Mouse (Mus musculus) hindbrain, embryonic 14.5 days (tissue): Measurements from ENCODE around the gene Cdca4. TPM values are rescaled to one million over a fixed set of nuclear protein-coding genes. Genes with fewer than 3 reads are reported as not detected.

Experiments used
- ATAC-seq: fragments of 200-750 bp; cut with Nextera tagmentation; 2 replicates; pipeline ENCODE4 v1.8.0; 2017; ENCODE audit warnings: moderate number of reproducible peaks, mild to moderate bottlenecking, moderate TSS enrichment, moderate library complexity; ENCODE audit not compliant: low FRiP score
- DNase-seq: peaks from one replicate; pipeline ENCODE4 v3.0.0-alpha.2; 2015; ENCODE audit warnings: low spot score
- H3K27ac ChIP-seq: fragments of 300-500 bp; sonication (generic); 2 replicates; pipeline ENCODE4 v1.5.1; 2014; ENCODE audit warnings: mild to moderate bottlenecking, moderate library complexity
- H3K27me3 ChIP-seq: fragments of 300-500 bp; sonication (generic); 2 replicates; pipeline ENCODE4 v1.6.1; 2014; ENCODE audit warnings: mild to moderate bottlenecking, low read length, mixed read lengths; ENCODE audit not compliant: control insufficient read depth, insufficient read depth
- H3K36me3 ChIP-seq: fragments of 300-500 bp; sonication (generic); replicated peaks from 2 replicates; pipeline ENCODE4 v1.6.1; 2014; ENCODE audit not compliant: control insufficient read depth, insufficient read depth
- H3K4me1 ChIP-seq: fragments of 300-500 bp; sonication (generic); replicated peaks from 2 replicates; pipeline ENCODE4 v1.6.1; 2014; ENCODE audit warnings: antibody characterized with exemption, low read length, mixed read lengths; ENCODE audit not compliant: control insufficient read depth, insufficient read depth
- H3K4me2 ChIP-seq: fragments of 300-500 bp; sonication (generic); replicated peaks from 2 replicates; pipeline ENCODE4 v1.6.1; 2014; ENCODE audit warnings: mild to moderate bottlenecking, moderate library complexity
- H3K4me3 ChIP-seq: fragments of 300-500 bp; sonication (generic); replicated peaks from 2 replicates; pipeline ENCODE4 v1.5.1; 2014; ENCODE audit warnings: mild to moderate bottlenecking, low read length
- H3K9ac ChIP-seq: fragments of 300-500 bp; sonication (generic); 2 replicates; pipeline ENCODE4 v1.6.1; 2014
- H3K9me3 ChIP-seq: fragments of 300-500 bp; sonication (generic); 2 replicates; pipeline ENCODE4 v1.6.1; 2016; ENCODE audit warnings: low read length; ENCODE audit not compliant: control insufficient read depth
- WGBS: fragments of 180-500 bp; shearing (Covaris S2); extraction: QIAGEN DNeasy Blood & Tissue Kit; methylation state at CpG from one replicate; pipeline ENCODE4 v1.1.7; 2014; 5-methylcytosine and 5-hydroxymethylcytosine counted together
- polyA plus RNA-seq: library from polyadenylated mRNA; unstranded; fragments of >200 nt; fragmentation: Nextera tagmentation; extraction: Ambion mirVana; gene quantifications from 2 replicates; pipeline ENCODE4 v1.2.1, GENCODE M21; 2014

Gene Cdca4
- polyA plus RNA-seq, 1 experiment from 2014 or later: 39.1 TPM

GRCm38 (mm10) chr12:112830570-112830969 lies 1.3 kb upstream of the Cdca4 start:
- Histone ChIP-seq H3K27ac (0 out of 2 replicates have a peak overlapping the region, but pooled peaks have one; percentile 73), H3K4me3 (peak overlapping the region; percentile 64), H3K9me3 (no peaks in the 10 kb centered on the region), H3K4me1 (peaks cover 37% of the 10 kb centered on the region), H3K27me3 (no peaks in the 10 kb centered on the region), H3K9ac (peak overlapping the region; percentile 73), H3K36me3 (peaks cover 26% of the 10 kb centered on the region), H3K4me2 (peak overlapping the region; percentile 69)
- DNase-seq (no peak), ATAC-seq (no peak)
- 87% methylated on average over 3 of the region's 3 CpGs for WGBS

- H3K4me1 ChIP-seq: peaks cover 37% of the 10 kb centered on the region
- DNase-seq: no peak
Measured at GRCm38 (mm10) chr12:112830141-112830540, 918 bp upstream of the Cdca4 start.

GRCm38 (mm10) chr12:112828501-112829243 lies 551 bp downstream of the Cdca4 start:
- Histone ChIP-seq H3K9me3 (no peaks in the 10 kb centered on the region), H3K4me2 (peak overlapping the region; percentile 82), H3K27ac (peak overlapping the region; percentile 87), H3K9ac (peak overlapping the region; percentile 94), H3K4me1 (peaks cover 40% of the 10 kb centered on the region), H3K4me3 (peak overlapping the region; percentile 64), H3K36me3 (peaks cover 37% of the 10 kb centered on the region), H3K27me3 (no peaks in the 10 kb centered on the region)
- ATAC-seq: peak; percentile 78
- no peak for DNase-seq
- WGBS: under 1% methylated on average over 46 of the region's 51 CpGs

More at GRCm38 (mm10) chr12:112830141-112830540, 918 bp upstream of the Cdca4 start:
- H3K4me3 ChIP-seq: peak overlapping the region; percentile 64
- H3K9me3 ChIP-seq: no peaks in the 10 kb centered on the region
- peak overlapping the region; percentile 73 for H3K27ac ChIP-seq
- no peaks in the 10 kb centered on the region for H3K27me3 ChIP-seq
- WGBS: 43% methylated on average over 2 of the region's 2 CpGs
- peak overlapping the region; percentile 69 for H3K4me2 ChIP-seq
- H3K9ac ChIP-seq: peak overlapping the region; percentile 73
- ATAC-seq: no peak
- H3K36me3 ChIP-seq: peaks cover 28% of the 10 kb centered on the region

GRCm38 (mm10) chr12:112825901-112826300 lies 3.3 kb downstream of the Cdca4 start:
- WGBS: 88% methylated on average over 5 of the region's 5 CpGs
- Histone ChIP-seq H3K27me3 (no peaks in the 10 kb centered on the region), H3K4me1 (peaks cover 34% of the 10 kb centered on the region), H3K9me3 (no peaks in the 10 kb centered on the region), H3K4me2 (no peak overlapping the region), H3K36me3 (peaks cover 48% of the 10 kb centered on the region), H3K4me3 (no peak overlapping the region), H3K9ac (0 out of 2 replicates have a peak overlapping the region, but pooled peaks have one; percentile 0), H3K27ac (no peak overlapping the region)
- no peak for ATAC-seq
- no peak for DNase-seq

- ATAC-seq: no peak
Measured at GRCm38 (mm10) chr12:112823221-112823620, 6.0 kb downstream of the Cdca4 start.

GRCm38 (mm10) chr12:112822676-112823075 lies 6.5 kb downstream of the Cdca4 start:
- peaks cover 76% of the 10 kb centered on the region for H3K36me3 ChIP-seq
- DNase-seq (no peak), ATAC-seq (no peak)
- H3K4me2 ChIP-seq: no peak overlapping the region
- no peak overlapping the region for H3K9ac ChIP-seq
- H3K4me1 ChIP-seq: peaks cover 19% of the 10 kb centered on the region
- no peak overlapping the region for H3K27ac ChIP-seq
- no peak overlapping the region for H3K4me3 ChIP-seq
- no peaks in the 10 kb centered on the region for H3K9me3 ChIP-seq
- H3K27me3 ChIP-seq: no peaks in the 10 kb centered on the region
- 78% methylated on average over 2 of the region's 2 CpGs for WGBS

More at GRCm38 (mm10) chr12:112823221-112823620, 6.0 kb downstream of the Cdca4 start:
- DNase-seq: no peak
- H3K27me3 ChIP-seq: no peaks in the 10 kb centered on the region
- H3K27ac ChIP-seq: no peak overlapping the region
- H3K9ac ChIP-seq: no peak overlapping the region
- 84% methylated on average over 4 of the region's 4 CpGs for WGBS
- H3K4me3 ChIP-seq: no peak overlapping the region
- peaks cover 74% of the 10 kb centered on the region for H3K36me3 ChIP-seq
- H3K9me3 ChIP-seq: no peaks in the 10 kb centered on the region
- H3K4me2 ChIP-seq: no peak overlapping the region
- H3K4me1 ChIP-seq: peaks cover 25% of the 10 kb centered on the region

GRCm38 (mm10) chr12:112821974-112822373 lies 7.2 kb downstream of the Cdca4 start:
- no peaks in the 10 kb centered on the region for H3K9me3 ChIP-seq
- 87% methylated on average over 4 of the region's 4 CpGs for WGBS
- peaks cover 12% of the 10 kb centered on the region; the same call in 1 of the 2 replicates for H3K4me1 ChIP-seq
- DNase-seq (no peak), ATAC-seq (no peak)
- H3K9ac ChIP-seq: no peak overlapping the region
- no peak overlapping the region for H3K4me2 ChIP-seq
- H3K36me3 ChIP-seq: peaks cover 76% of the 10 kb centered on the region
- no peak overlapping the region for H3K4me3 ChIP-seq
- H3K27me3 ChIP-seq: no peaks in the 10 kb centered on the region
- no peak overlapping the region for H3K27ac ChIP-seq

- Histone ChIP-seq H3K4me2 (no peak overlapping the region), H3K9ac (no peak overlapping the region), H3K36me3 (peaks cover 72% of the 10 kb centered on the region), H3K4me1 (peaks cover 4% of the 10 kb centered on the region; the same call in 1 of the 2 replicates), H3K4me3 (no peak overlapping the region), H3K27me3 (no peaks in the 10 kb centered on the region), H3K9me3 (no peaks in the 10 kb centered on the region), H3K27ac (no peak overlapping the region)
- DNase-seq: no peak
- ATAC-seq: no peak
- WGBS: 60% methylated on average over 1 of the region's 1 CpGs
Measured at GRCm38 (mm10) chr12:112821216-112821615, 8.0 kb downstream of the Cdca4 start.

GRCm38 (mm10) chr12:112820401-112820999 lies 8.7 kb downstream of the Cdca4 start:
- no peak for ATAC-seq
- 0 out of 2 replicates have a peak, but pooled peaks cover 4% of the 10 kb centered on the region for H3K4me1 ChIP-seq
- no peak overlapping the region for H3K4me3 ChIP-seq
- H3K9me3 ChIP-seq: no peaks in the 10 kb centered on the region
- no peak for DNase-seq
- no peaks in the 10 kb centered on the region for H3K27me3 ChIP-seq
- no peak overlapping the region for H3K27ac ChIP-seq
- H3K9ac ChIP-seq: no peak overlapping the region
- peaks cover 76% of the 10 kb centered on the region for H3K36me3 ChIP-seq
- no peak overlapping the region for H3K4me2 ChIP-seq
- 77% methylated on average over 12 of the region's 12 CpGs for WGBS
